Mouse (Mus musculus) stomach, embryonic 16.5 days (tissue): ENCODE results near the gene Gm2431. TPM values are rescaled to one million over a fixed set of nuclear protein-coding genes. Genes with fewer than 3 reads are reported as not detected.
"Not testable (repeated sequence)": the region's sequence is repeated elsewhere in the genome, so short reads cannot be mapped to it uniquely, and the experiment has no call there.

Source experiments
- ATAC-seq: fragments of 200-750 bp; cut with Nextera tagmentation; 2 replicates; pipeline ENCODE4 v1.8.0; 2017; ENCODE audit warnings: moderate number of reproducible peaks, moderate TSS enrichment; ENCODE audit not compliant: insufficient read depth, low FRiP score
- H3K27ac ChIP-seq: fragments of 300-500 bp; sonication (generic); 2 replicates; pipeline ENCODE4 v1.5.1; 2014; ENCODE audit warnings: low read length
- H3K27me3 ChIP-seq: fragments of 300-500 bp; sonication (generic); 2 replicates; pipeline ENCODE4 v1.6.1; 2014; ENCODE audit warnings: low read length, control low read depth, mixed read lengths; ENCODE audit not compliant: control insufficient read depth, insufficient read depth
- H3K36me3 ChIP-seq: fragments of 300-500 bp; sonication (generic); 2 replicates; pipeline ENCODE4 v1.6.1; 2014; ENCODE audit warnings: low read length; ENCODE audit not compliant: control insufficient read depth, insufficient read depth
- H3K4me1 ChIP-seq: fragments of 300-500 bp; sonication (generic); 2 replicates; pipeline ENCODE4 v1.6.1; 2014; ENCODE audit warnings: low read length, control low read depth, mixed read lengths; ENCODE audit not compliant: control insufficient read depth, insufficient read depth
- H3K4me2 ChIP-seq: fragments of 300-500 bp; sonication (generic); 2 replicates; pipeline ENCODE4 v1.6.1; 2014; ENCODE audit warnings: low read depth, low read length, mixed read lengths
- H3K4me3 ChIP-seq: fragments of 300-500 bp; sonication (generic); replicated peaks from 2 replicates; pipeline ENCODE4 v1.5.1; 2014; ENCODE audit warnings: mild to moderate bottlenecking, low read length
- H3K9ac ChIP-seq: fragments of 300-500 bp; sonication (generic); 2 replicates; pipeline ENCODE4 v1.6.1; 2014; ENCODE audit warnings: low read length
- H3K9me3 ChIP-seq: fragments of 300-500 bp; sonication (generic); replicated peaks from 2 replicates; pipeline ENCODE4 v1.6.1; 2016; ENCODE audit warnings: low read length, control low read depth; ENCODE audit not compliant: control insufficient read depth
- WGBS: fragments of 180-500 bp; shearing (Covaris S2); extraction: QIAGEN DNeasy Blood & Tissue Kit; methylation state at CpG from one replicate; pipeline ENCODE4 v1.1.7; 2014; 5-methylcytosine and 5-hydroxymethylcytosine counted together
- polyA plus RNA-seq: library from polyadenylated mRNA; unstranded; fragments of >200 nt; fragmentation: Nextera tagmentation; extraction: Ambion mirVana; gene quantifications from 2 replicates; pipeline ENCODE4 v1.2.1, GENCODE M21; 2015

The Gm2431 gene
- polyA plus RNA-seq, 1 experiment from 2014 or later = not detected

DNA sequence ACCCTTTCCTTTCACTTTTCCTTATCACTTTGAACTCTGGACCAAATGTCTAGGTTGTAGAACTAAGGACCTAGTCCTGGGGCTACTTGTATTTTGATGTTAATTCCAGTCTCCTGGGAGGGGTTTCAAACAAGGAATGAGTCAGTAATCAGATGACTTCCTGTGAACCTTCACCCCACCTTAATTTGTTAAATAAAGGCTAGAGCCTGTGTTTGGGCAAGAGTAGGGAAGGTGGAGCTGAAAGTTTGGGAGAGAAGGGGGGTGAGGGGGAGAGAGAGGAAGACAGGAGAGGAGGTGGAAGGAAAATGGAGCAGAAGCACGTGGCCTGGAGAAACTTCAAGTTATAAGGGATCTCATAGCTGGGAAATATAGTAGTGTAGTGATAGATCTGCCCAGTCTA is 26.6 kb downstream of the Gm2431 start:
- Histone ChIP-seq H3K36me3 (no peaks in the 10 kb centered on the region), H3K27me3 (no peaks in the 10 kb centered on the region), H3K4me2 (no peak overlapping the region), H3K4me1 (no peaks in the 10 kb centered on the region), H3K27ac (no peak overlapping the region), H3K4me3 (no peak overlapping the region), H3K9me3 (no peaks in the 10 kb centered on the region), H3K9ac (no peak overlapping the region)
- no peak for ATAC-seq
- 4% methylated on average over 1 of the region's 1 CpGs for WGBS

GRCm38 (mm10) chr7:142229871-142230270 is 28.3 kb downstream of the Gm2431 start, which contains the start of gene Krtap5-5:
TSS of gene Krtap5-5 (minus strand) at chr7:142229971.
- H3K4me2 ChIP-seq, H3K27ac ChIP-seq, ATAC-seq, H3K9me3 ChIP-seq, H3K4me1 ChIP-seq, H3K36me3 ChIP-seq, H3K9ac ChIP-seq, H3K27me3 ChIP-seq, H3K4me3 ChIP-seq: not testable (repeated sequence)
- 59% methylated on average over 3 of the region's 3 CpGs for WGBS

- 28% methylated on average over 2 of the region's 2 CpGs for WGBS
- H3K9ac ChIP-seq = no peak overlapping the region
- no peaks in the 10 kb centered on the region for H3K27me3 ChIP-seq
- H3K4me2 ChIP-seq = no peak overlapping the region
- no peaks in the 10 kb centered on the region for H3K4me1 ChIP-seq
- H3K9me3 ChIP-seq = no peaks in the 10 kb centered on the region
- H3K36me3 ChIP-seq = no peaks in the 10 kb centered on the region
- H3K4me3 ChIP-seq = no peak overlapping the region
- ATAC-seq = no peak
- no peak overlapping the region for H3K27ac ChIP-seq
Measured at GRCm38 (mm10) chr7:142224518-142224917, 33.6 kb downstream of the Gm2431 start.

DNA sequence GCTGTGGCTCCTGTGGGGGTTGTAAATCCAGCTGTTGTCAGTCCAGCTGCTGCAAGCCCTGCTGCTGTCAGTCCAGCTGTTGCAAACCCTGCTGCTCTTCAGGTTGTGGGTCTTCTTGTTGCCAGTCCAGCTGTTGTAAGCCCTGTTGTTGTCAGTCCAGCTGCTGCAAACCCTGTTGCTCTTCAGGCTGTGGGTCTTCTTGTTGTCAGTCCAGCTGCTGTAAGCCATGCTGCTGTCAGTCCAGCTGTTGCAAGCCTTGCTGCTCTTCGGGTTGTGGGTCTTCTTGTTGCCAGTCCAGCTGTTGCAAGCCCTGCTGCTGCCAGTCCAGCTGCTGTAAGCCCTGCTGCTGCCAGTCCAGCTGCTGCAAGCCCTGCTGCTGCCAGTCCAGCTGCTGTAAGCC is 46.0 kb downstream of the Gm2431 start:
- not testable (repeated sequence) for H3K36me3 ChIP-seq, ATAC-seq, H3K4me2 ChIP-seq, H3K27me3 ChIP-seq, H3K4me3 ChIP-seq, H3K27ac ChIP-seq, H3K9ac ChIP-seq, H3K9me3 ChIP-seq, H3K4me1 ChIP-seq
- WGBS = 56% methylated on average over 1 of the region's 1 CpGs

DNA sequence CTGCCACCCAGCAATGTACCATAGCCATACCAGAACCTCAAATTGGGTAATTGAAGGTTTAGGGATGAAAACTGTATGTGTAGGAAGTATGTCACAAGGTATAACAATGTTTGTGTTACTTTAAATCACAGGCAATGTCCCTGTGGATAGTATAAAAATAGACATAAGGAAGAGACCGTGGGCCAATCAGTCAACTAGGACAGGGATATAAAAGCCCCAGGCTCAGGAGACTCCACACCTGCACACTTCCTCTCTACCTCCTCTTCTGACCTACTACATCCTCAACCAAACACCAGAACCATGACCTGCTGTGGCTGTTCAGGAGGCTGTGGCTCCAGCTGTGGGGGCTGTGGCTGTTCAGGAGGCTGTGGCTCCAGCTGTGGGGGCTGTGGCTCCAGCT is 46.6 kb downstream of the Gm2431 start, which contains the start of gene Gm7579:
Gene Gm7579 (plus strand): TSS at position 301 of the 400 bp plus-strand sequence.
- Histone ChIP-seq H3K27ac (no peak within 1 kb of the TSS), H3K4me1 (no peaks in the 10 kb centered on the region), H3K27me3 (no peaks in the 10 kb centered on the region), H3K4me3 (no peak within 1 kb of the TSS), H3K9me3 (no peaks in the 10 kb centered on the region), H3K36me3 (no peaks in the 10 kb centered on the region), H3K9ac (no peak within 1 kb of the TSS), H3K4me2 (no peak within 1 kb of the TSS)
- ATAC-seq = no peak
- 62% methylated on average over 1 of the region's 1 CpGs for WGBS

Other genes starting within 250 kb of the Gm2431 start
- gene Mob2, start 197.3 kb downstream of the Gm2431 start, polyA plus RNA-seq = 73.9 and 75.9 TPM in 2 replicates
- gene Dusp8, start 162.5 kb downstream of the Gm2431 start, polyA plus RNA-seq = 6.4 TPM in 2 replicates
- not detected in 2 replicates for gene Gm45618, start 137.6 kb downstream of the Gm2431 start, polyA plus RNA-seq
- not detected in 2 replicates for gene Gm39115, start 122.3 kb downstream of the Gm2431 start, polyA plus RNA-seq
- not detected in 2 replicates for gene Gm45337, start 113.7 kb downstream of the Gm2431 start, polyA plus RNA-seq
- not detected in 2 replicates for gene Gm29735, start 101.2 kb downstream of the Gm2431 start, polyA plus RNA-seq
- not detected in 2 replicates for gene Gm4553, start 92.6 kb downstream of the Gm2431 start, polyA plus RNA-seq
- gene Krtap5-2, start 82.3 kb downstream of the Gm2431 start, polyA plus RNA-seq = not detected in 2 replicates
- gene Gm10153, start 68.0 kb downstream of the Gm2431 start, polyA plus RNA-seq = not detected in 2 replicates
- not detected in 2 replicates for gene Krtap5-3, start 57.0 kb downstream of the Gm2431 start, polyA plus RNA-seq
- not detected in 2 replicates for gene Gm7579, start 46.5 kb downstream of the Gm2431 start, polyA plus RNA-seq
- gene Krtap5-5, start 28.4 kb downstream of the Gm2431 start, polyA plus RNA-seq = not detected in 2 replicates
- not detected in 2 replicates for gene Gm40460, start 17.3 kb downstream of the Gm2431 start, polyA plus RNA-seq
- gene Gm4559, start 16.0 kb upstream of the Gm2431 start, polyA plus RNA-seq = not detected in 2 replicates
- gene Krtap5-1, start 38.8 kb upstream of the Gm2431 start, polyA plus RNA-seq = not detected in 2 replicates
- gene Krtap5-4, start 45.2 kb upstream of the Gm2431 start, polyA plus RNA-seq = not detected in 2 replicates
- 3.7 and 5.2 TPM in 2 replicates for gene Ifitm10, start 115.4 kb upstream of the Gm2431 start, polyA plus RNA-seq
- gene Gm49369, start 124.3 kb upstream of the Gm2431 start, polyA plus RNA-seq = 0.96 TPM in 1 of 2 replicates, not detected in the other
- gene Ctsd, start 129.7 kb upstream of the Gm2431 start, polyA plus RNA-seq = 451 and 599 TPM in 2 replicates
- 31.1 and 50.1 TPM in 2 replicates for gene Syt8, start 176.5 kb upstream of the Gm2431 start, polyA plus RNA-seq
- 20.2 and 217 TPM in 2 replicates for gene Tnni2, start 183.5 kb upstream of the Gm2431 start, polyA plus RNA-seq
- 216 and 235 TPM in 2 replicates for gene Lsp1, start 202.5 kb upstream of the Gm2431 start, polyA plus RNA-seq
- gene Tnnt3, start 240.5 kb upstream of the Gm2431 start, polyA plus RNA-seq = 12.0 and 208 TPM in 2 replicates